Mouse (Mus musculus): Measurements from ENCODE around the gene Fbxw27. TPM values are rescaled to one million over a fixed set of nuclear protein-coding genes. Genes with fewer than 3 reads are reported as not detected.
"Not testable (repeated sequence)": the region's sequence is repeated elsewhere in the genome, so short reads cannot be mapped to it uniquely, and the experiment has no call there.

The Fbxw27 gene
- polyA plus RNA-seq (2015; fragmentation: Nextera tagmentation; extraction: Ambion mirVana) = not detected in 2 replicates

GRCm38 (mm10) chr9:109790570-109790969 is at the start of gene Fbxw27:
Fbxw27 (minus strand) TSS chr9:109790670.
- not testable (repeated sequence) for H3K36me3 ChIP-seq; H3K4me2 ChIP-seq; H3K4me3 ChIP-seq; H3K9me3 ChIP-seq; H3K4me1 ChIP-seq; ATAC-seq (ENCODE audit: insufficient number of reproducible peaks, low FRiP score, low TSS enrichment, low read depth); H3K27me3 ChIP-seq; H3K27ac ChIP-seq; H3K9ac ChIP-seq
- 77% methylated on average over 4 of the region's 4 CpGs for WGBS

GRCm38 (mm10) chr9:109833088-109833412 is 42.6 kb upstream of the Fbxw27 start:
- no peak; the same call in 1 of the 2 replicates for ATAC-seq (ENCODE audit: insufficient number of reproducible peaks, low FRiP score, low TSS enrichment, low read depth)
- Histone ChIP-seq H3K9ac (peak overlapping the region; percentile 46), H3K4me3 (peak overlapping the region; percentile 60), H3K27ac (peak overlapping the region; percentile 90; the same call in 1 of the 2 replicates), H3K27me3 (no peaks in the 10 kb centered on the region), H3K9me3 (no peaks in the 10 kb centered on the region), H3K36me3 (peaks cover 15% of the 10 kb centered on the region; the same call in 1 of the 2 replicates), H3K4me1 (peaks cover 9% of the 10 kb centered on the region), H3K4me2 (peak overlapping the region; percentile 78)
- 9% methylated on average over 6 of the region's 6 CpGs for WGBS

- Histone ChIP-seq H3K9ac (peak within 1 kb of the TSS; percentile 46), H3K36me3 (peaks cover 10% of the 10 kb centered on the region; the same call in 1 of the 2 replicates), H3K4me2 (peak within 1 kb of the TSS; percentile 78), H3K27me3 (no peaks in the 10 kb centered on the region), H3K4me1 (peaks cover 9% of the 10 kb centered on the region), H3K9me3 (no peaks in the 10 kb centered on the region), H3K27ac (peak within 1 kb of the TSS; percentile 90), H3K4me3 (peak within 1 kb of the TSS; percentile 60)
- ATAC-seq (ENCODE audit: insufficient number of reproducible peaks, low FRiP score, low TSS enrichment, low read depth) = peak; percentile 91
- under 1% methylated on average over 32 of the region's 32 CpGs for WGBS
Measured at GRCm38 (mm10) chr9:109832391-109833087, 42.1 kb upstream of the Fbxw27 start, which contains the start of gene Nme6. Nme6 (plus strand) TSS chr9:109832749.

GRCm38 (mm10) chr9:109826181-109826580 is 35.7 kb upstream of the Fbxw27 start:
- Histone ChIP-seq H3K4me2 (no peak overlapping the region), H3K9me3 (no peaks in the 10 kb centered on the region), H3K9ac (no peak overlapping the region), H3K27me3 (no peaks in the 10 kb centered on the region), H3K4me1 (no peaks in the 10 kb centered on the region), H3K27ac (no peak overlapping the region), H3K36me3 (peaks cover 4% of the 10 kb centered on the region; the same call in 1 of the 2 replicates), H3K4me3 (no peak overlapping the region)
- no peak for ATAC-seq (ENCODE audit: insufficient number of reproducible peaks, low FRiP score, low TSS enrichment, low read depth)
- 74% methylated on average over 5 of the region's 5 CpGs for WGBS

GRCm38 (mm10) chr9:109825739-109826138 is 35.3 kb upstream of the Fbxw27 start:
- no peak overlapping the region for H3K4me2 ChIP-seq
- ATAC-seq (ENCODE audit: insufficient number of reproducible peaks, low FRiP score, low TSS enrichment, low read depth) = no peak
- no peaks in the 10 kb centered on the region for H3K27me3 ChIP-seq
- no peaks in the 10 kb centered on the region for H3K4me1 ChIP-seq
- H3K9ac ChIP-seq = no peak overlapping the region
- H3K9me3 ChIP-seq = no peaks in the 10 kb centered on the region
- 61% methylated on average over 4 of the region's 4 CpGs for WGBS
- H3K27ac ChIP-seq = no peak overlapping the region
- H3K4me3 ChIP-seq = no peak overlapping the region
- peaks cover 3% of the 10 kb centered on the region; the same call in 1 of the 2 replicates for H3K36me3 ChIP-seq

GRCm38 (mm10) chr9:109816341-109816740 is 25.9 kb upstream of the Fbxw27 start:
- no peak overlapping the region for H3K27ac ChIP-seq
- ATAC-seq (ENCODE audit: insufficient number of reproducible peaks, low FRiP score, low TSS enrichment, low read depth) = no peak
- no peaks in the 10 kb centered on the region for H3K4me1 ChIP-seq
- no peak overlapping the region for H3K9ac ChIP-seq
- no peaks in the 10 kb centered on the region for H3K27me3 ChIP-seq
- no peaks in the 10 kb centered on the region for H3K36me3 ChIP-seq
- H3K4me2 ChIP-seq = no peak overlapping the region
- no peaks in the 10 kb centered on the region for H3K9me3 ChIP-seq
- H3K4me3 ChIP-seq = no peak overlapping the region
- WGBS = 57% methylated on average over 6 of the region's 6 CpGs

DNA sequence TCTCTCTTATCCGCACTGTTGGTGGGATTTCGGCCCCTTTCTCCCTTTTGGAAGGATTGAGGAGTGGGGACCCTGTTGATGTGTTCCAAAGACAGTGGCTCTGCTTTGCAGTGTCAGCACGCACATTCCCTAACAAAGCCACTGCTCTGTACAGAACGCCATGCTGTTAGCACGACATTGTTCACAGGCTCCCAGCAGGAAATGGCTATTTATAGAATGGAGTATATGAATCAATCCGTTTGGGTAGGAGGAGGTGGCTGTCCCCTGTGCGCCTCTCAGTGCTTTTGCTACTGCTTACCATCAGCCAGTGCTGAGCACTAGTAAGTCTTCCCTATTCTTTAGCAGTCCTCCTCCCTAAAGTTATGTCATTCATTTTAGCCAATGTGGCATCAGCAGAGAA is 23.0 kb upstream of the Fbxw27 start:
- no peaks in the 10 kb centered on the region for H3K4me1 ChIP-seq
- H3K27ac ChIP-seq = no peak overlapping the region
- H3K9ac ChIP-seq = no peak overlapping the region
- H3K9me3 ChIP-seq = no peaks in the 10 kb centered on the region
- H3K27me3 ChIP-seq = no peaks in the 10 kb centered on the region
- ATAC-seq (ENCODE audit: insufficient number of reproducible peaks, low FRiP score, low TSS enrichment, low read depth) = no peak
- H3K4me2 ChIP-seq = no peak overlapping the region
- 63% methylated on average over 7 of the region's 7 CpGs for WGBS
- no peak overlapping the region for H3K4me3 ChIP-seq
- no peaks in the 10 kb centered on the region for H3K36me3 ChIP-seq

- no peak within 1 kb of the TSS for H3K4me3 ChIP-seq
- H3K27me3 ChIP-seq = no peaks in the 10 kb centered on the region
- no peak within 1 kb of the TSS for H3K9ac ChIP-seq
- H3K27ac ChIP-seq = no peak within 1 kb of the TSS
- no peaks in the 10 kb centered on the region for H3K4me1 ChIP-seq
- no peaks in the 10 kb centered on the region for H3K36me3 ChIP-seq
- no peaks in the 10 kb centered on the region for H3K9me3 ChIP-seq
- no peak for ATAC-seq (ENCODE audit: insufficient number of reproducible peaks, low FRiP score, low TSS enrichment, low read depth)
- 62% methylated on average over 1 of the region's 1 CpGs for WGBS
- no peak within 1 kb of the TSS for H3K4me2 ChIP-seq
Measured at GRCm38 (mm10) chr9:109811980-109812379, 21.5 kb upstream of the Fbxw27 start, which contains the start of gene Spink8. Spink8 (plus strand) TSS chr9:109812280.

DNA sequence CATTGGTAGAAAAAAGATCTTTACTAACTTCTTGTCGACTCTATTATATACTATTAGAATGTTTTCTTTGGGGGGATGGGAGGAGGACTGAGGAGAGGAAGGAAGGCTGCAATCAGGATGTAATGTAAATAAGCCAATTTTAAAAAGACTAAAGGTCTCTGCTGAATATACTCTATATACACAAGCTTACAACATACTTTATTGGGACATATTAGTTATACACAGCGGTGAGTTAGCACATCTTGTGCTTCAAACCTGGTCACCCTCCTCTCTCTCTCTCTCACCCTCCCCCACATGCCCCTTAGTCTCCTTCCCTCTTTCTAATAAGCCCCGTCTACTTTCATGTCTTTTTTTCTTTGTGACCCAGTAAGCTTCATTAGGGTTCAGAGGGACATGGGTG is 17.4 kb upstream of the Fbxw27 start:
- no peak for ATAC-seq (ENCODE audit: insufficient number of reproducible peaks, low FRiP score, low TSS enrichment, low read depth)
- no peak overlapping the region for H3K4me3 ChIP-seq
- no peak overlapping the region for H3K9ac ChIP-seq
- H3K4me2 ChIP-seq = no peak overlapping the region
- no peaks in the 10 kb centered on the region for H3K9me3 ChIP-seq
- no peaks in the 10 kb centered on the region for H3K27me3 ChIP-seq
- WGBS = 48% methylated on average over 3 of the region's 3 CpGs
- no peaks in the 10 kb centered on the region for H3K36me3 ChIP-seq
- H3K27ac ChIP-seq = no peak overlapping the region
- no peaks in the 10 kb centered on the region for H3K4me1 ChIP-seq

DNA sequence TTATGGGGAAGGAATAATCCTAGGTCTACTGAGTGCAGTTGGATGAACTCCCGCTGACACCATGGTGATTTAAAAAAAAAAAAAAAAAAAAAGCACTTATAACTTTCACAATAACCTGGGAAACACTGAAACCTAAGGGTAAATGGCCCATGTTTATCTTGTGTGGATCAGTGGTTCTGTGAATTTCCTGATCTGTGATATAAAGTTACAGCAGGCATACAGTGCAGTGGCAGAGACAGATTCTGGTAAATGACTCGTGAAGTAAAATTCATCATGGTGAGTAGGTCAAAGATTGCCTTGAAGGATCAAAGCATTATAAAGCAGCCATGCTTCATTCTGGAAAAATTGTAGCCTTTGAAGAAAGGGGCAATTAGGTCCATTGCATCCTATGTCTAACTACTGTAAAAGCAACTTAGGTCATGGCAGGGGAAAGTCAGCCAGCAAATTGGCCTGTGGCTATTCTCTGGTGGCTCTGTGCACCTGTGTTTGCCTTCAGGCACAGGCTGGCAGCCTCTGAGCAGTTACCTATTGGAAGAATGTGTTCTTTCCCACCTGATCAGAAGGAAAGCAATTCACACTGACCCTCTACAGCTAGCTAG is 16.3 kb upstream of the Fbxw27 start:
- Histone ChIP-seq H3K4me2 (no peak overlapping the region), H3K9me3 (no peaks in the 10 kb centered on the region), H3K27ac (no peak overlapping the region), H3K27me3 (no peaks in the 10 kb centered on the region), H3K4me1 (no peaks in the 10 kb centered on the region), H3K36me3 (no peaks in the 10 kb centered on the region), H3K4me3 (no peak overlapping the region), H3K9ac (no peak overlapping the region)
- WGBS = 78% methylated on average over 2 of the region's 2 CpGs
- no peak for ATAC-seq (ENCODE audit: insufficient number of reproducible peaks, low FRiP score, low TSS enrichment, low read depth)

GRCm38 (mm10) chr9:109806260-109806659 is 15.8 kb upstream of the Fbxw27 start:
- Histone ChIP-seq H3K9ac (no peak overlapping the region), H3K4me3 (no peak overlapping the region), H3K36me3 (no peaks in the 10 kb centered on the region), H3K27ac (no peak overlapping the region), H3K27me3 (no peaks in the 10 kb centered on the region), H3K4me1 (no peaks in the 10 kb centered on the region), H3K9me3 (no peaks in the 10 kb centered on the region), H3K4me2 (no peak overlapping the region)
- ATAC-seq (ENCODE audit: insufficient number of reproducible peaks, low FRiP score, low TSS enrichment, low read depth) = no peak
- 43% methylated on average over 1 of the region's 1 CpGs for WGBS

DNA sequence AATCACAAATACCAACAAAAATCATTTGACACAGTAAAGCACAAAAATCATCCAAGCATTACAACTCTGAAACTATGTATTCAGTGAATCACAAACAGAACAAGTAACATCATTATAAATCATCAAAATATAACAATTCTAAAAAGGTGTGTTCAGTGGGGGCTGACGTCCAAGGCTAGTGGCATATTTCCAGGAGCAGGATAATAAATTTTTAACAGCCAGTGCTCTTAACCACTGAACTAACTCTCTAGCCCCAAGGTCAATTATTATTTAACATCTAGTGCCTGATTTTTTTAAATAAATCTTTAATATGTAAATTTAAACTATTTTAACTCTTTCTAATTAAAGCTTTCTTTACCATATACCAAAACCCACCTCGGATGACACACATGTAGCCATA is 15.1 kb upstream of the Fbxw27 start:
- not testable (repeated sequence) for H3K4me1 ChIP-seq

More for the DNA sequence above, 15.1 kb upstream of the Fbxw27 start:
- H3K9me3 ChIP-seq; ATAC-seq (ENCODE audit: insufficient number of reproducible peaks, low FRiP score, low TSS enrichment, low read depth); H3K27ac ChIP-seq; H3K9ac ChIP-seq; H3K36me3 ChIP-seq; H3K4me2 ChIP-seq; H3K4me3 ChIP-seq; H3K27me3 ChIP-seq: not testable (repeated sequence)
- WGBS = 57% methylated on average over 2 of the region's 2 CpGs
